Mouse (Mus musculus) forebrain, embryonic 12.5 days (tissue): Measurements from ENCODE around the gene Vav3. TPM values are rescaled to one million over a fixed set of nuclear protein-coding genes. Genes with fewer than 3 reads are reported as not detected.

Source experiments
- ATAC-seq: fragments of 200-750 bp; cut with Nextera tagmentation; 2 replicates; pipeline ENCODE4 v1.8.0; 2017; ENCODE audit warnings: moderate TSS enrichment; ENCODE audit not compliant: low FRiP score
- H3K27ac ChIP-seq: fragments of 300-500 bp; sonication (generic); 2 replicates; pipeline ENCODE4 v1.5.1; 2016; ENCODE audit warnings: mild to moderate bottlenecking
- H3K27me3 ChIP-seq: fragments of 300-500 bp; sonication (generic); 2 replicates; pipeline ENCODE4 v1.6.1; 2016; ENCODE audit warnings: mild to moderate bottlenecking
- H3K36me3 ChIP-seq: fragments of 300-500 bp; sonication (generic); replicated peaks from 2 replicates; pipeline ENCODE4 v1.6.1; 2016; ENCODE audit warnings: mild to moderate bottlenecking
- H3K4me1 ChIP-seq: fragments of 300-500 bp; sonication (generic); 2 replicates; pipeline ENCODE4 v1.6.1; 2016
- H3K4me2 ChIP-seq: fragments of 300-500 bp; sonication (generic); 2 replicates; pipeline ENCODE4 v1.6.1; 2016; ENCODE audit warnings: mild to moderate bottlenecking, moderate library complexity
- H3K4me3 ChIP-seq: fragments of 300-500 bp; sonication (generic); replicated peaks from 2 replicates; pipeline ENCODE4 v1.5.1; 2016; ENCODE audit warnings: mild to moderate bottlenecking
- H3K9ac ChIP-seq: fragments of 300-500 bp; sonication (generic); 2 replicates; pipeline ENCODE4 v1.6.1; 2016; ENCODE audit warnings: mild to moderate bottlenecking
- H3K9me3 ChIP-seq: fragments of 300-500 bp; sonication (generic); 2 replicates; pipeline ENCODE4 v1.6.1; 2016
- WGBS: fragments of 180-500 bp; shearing (Covaris S2); methylation state at CpG from one replicate; pipeline ENCODE4 v1.1.7; 2016; 5-methylcytosine and 5-hydroxymethylcytosine counted together
- polyA plus RNA-seq: library from polyadenylated mRNA; unstranded; fragments of >200 nt; fragmentation: Nextera tagmentation; extraction: Ambion mirVana; gene quantifications from 2 replicates; pipeline ENCODE4 v1.2.1, GENCODE M21; 2016

The Vav3 gene
- polyA plus RNA-seq, 1 experiment from 2014 or later: 10.9 TPM

- Histone ChIP-seq H3K36me3 (no peaks in the 10 kb centered on the region), H3K4me1 (no peaks in the 10 kb centered on the region), H3K4me3 (no peak overlapping the region), H3K4me2 (no peak overlapping the region), H3K9me3 (no peaks in the 10 kb centered on the region), H3K27me3 (no peaks in the 10 kb centered on the region), H3K9ac (no peak overlapping the region), H3K27ac (no peak overlapping the region)
- no peak for ATAC-seq
- 83% methylated on average over 1 of the region's 1 CpGs for WGBS
Measured at GRCm38 (mm10) chr3:109456340-109456739, 115.9 kb downstream of the Vav3 start.

GRCm38 (mm10) chr3:109463684-109464083, 123.2 kb downstream of the Vav3 start:
- no peak overlapping the region for H3K4me3 ChIP-seq
- no peaks in the 10 kb centered on the region for H3K4me1 ChIP-seq
- no peaks in the 10 kb centered on the region for H3K27me3 ChIP-seq
- WGBS: 72% methylated on average over 6 of the region's 6 CpGs
- H3K27ac ChIP-seq: no peak overlapping the region
- H3K4me2 ChIP-seq: no peak overlapping the region
- no peak overlapping the region for H3K9ac ChIP-seq
- H3K9me3 ChIP-seq: no peaks in the 10 kb centered on the region
- no peaks in the 10 kb centered on the region for H3K36me3 ChIP-seq
- ATAC-seq: no peak

- no peaks in the 10 kb centered on the region for H3K9me3 ChIP-seq
- no peaks in the 10 kb centered on the region for H3K36me3 ChIP-seq
- H3K27ac ChIP-seq: no peak overlapping the region
- no peaks in the 10 kb centered on the region for H3K4me1 ChIP-seq
- H3K4me3 ChIP-seq: no peak overlapping the region
- no peak overlapping the region for H3K4me2 ChIP-seq
- no peak overlapping the region for H3K9ac ChIP-seq
- ATAC-seq: no peak
- H3K27me3 ChIP-seq: no peaks in the 10 kb centered on the region
- WGBS: 84% methylated on average over 8 of the region's 8 CpGs
Measured at GRCm38 (mm10) chr3:109464600-109464999, 124.1 kb downstream of the Vav3 start.

- Histone ChIP-seq H3K27ac (no peak overlapping the region), H3K4me3 (no peak overlapping the region), H3K4me2 (no peak overlapping the region), H3K36me3 (no peaks in the 10 kb centered on the region), H3K27me3 (no peaks in the 10 kb centered on the region), H3K4me1 (no peaks in the 10 kb centered on the region), H3K9ac (no peak overlapping the region), H3K9me3 (no peaks in the 10 kb centered on the region)
- ATAC-seq: no peak
Measured at GRCm38 (mm10) chr3:109466541-109466940, 126.1 kb downstream of the Vav3 start.

- Histone ChIP-seq H3K4me2 (no peak overlapping the region), H3K4me3 (no peak overlapping the region), H3K27me3 (no peaks in the 10 kb centered on the region), H3K27ac (no peak overlapping the region), H3K9ac (no peak overlapping the region), H3K9me3 (no peaks in the 10 kb centered on the region), H3K36me3 (no peaks in the 10 kb centered on the region), H3K4me1 (no peaks in the 10 kb centered on the region)
- no peak for ATAC-seq
- WGBS: 75% methylated on average over 4 of the region's 4 CpGs
Measured at GRCm38 (mm10) chr3:109467288-109467687, 126.8 kb downstream of the Vav3 start.

GRCm38 (mm10) chr3:109469465-109469864, 129.0 kb downstream of the Vav3 start:
- Histone ChIP-seq H3K4me2 (no peak overlapping the region), H3K9me3 (no peaks in the 10 kb centered on the region), H3K27me3 (no peaks in the 10 kb centered on the region), H3K9ac (no peak overlapping the region), H3K36me3 (no peaks in the 10 kb centered on the region), H3K4me1 (no peaks in the 10 kb centered on the region), H3K27ac (no peak overlapping the region), H3K4me3 (no peak overlapping the region)
- ATAC-seq: no peak
- 84% methylated on average over 3 of the region's 3 CpGs for WGBS

- Histone ChIP-seq H3K9ac (no peak overlapping the region), H3K4me3 (no peak overlapping the region), H3K36me3 (no peaks in the 10 kb centered on the region), H3K4me2 (no peak overlapping the region), H3K4me1 (no peaks in the 10 kb centered on the region), H3K27ac (no peak overlapping the region), H3K27me3 (no peaks in the 10 kb centered on the region), H3K9me3 (no peaks in the 10 kb centered on the region)
- ATAC-seq: no peak
- 81% methylated on average over 1 of the region's 1 CpGs for WGBS
Measured at GRCm38 (mm10) chr3:109470651-109471255, 130.3 kb downstream of the Vav3 start.

- Histone ChIP-seq H3K27me3 (no peaks in the 10 kb centered on the region), H3K9me3 (no peaks in the 10 kb centered on the region), H3K9ac (no peak overlapping the region), H3K36me3 (no peaks in the 10 kb centered on the region), H3K4me3 (no peak overlapping the region), H3K27ac (no peak overlapping the region), H3K4me1 (no peaks in the 10 kb centered on the region), H3K4me2 (no peak overlapping the region)
- WGBS: 83% methylated on average over 8 of the region's 8 CpGs
- ATAC-seq: no peak
Measured at GRCm38 (mm10) chr3:109476521-109476920, 136.1 kb downstream of the Vav3 start.

GRCm38 (mm10) chr3:109478297-109478696, 137.8 kb downstream of the Vav3 start:
- Histone ChIP-seq H3K9me3 (no peaks in the 10 kb centered on the region), H3K4me3 (no peak overlapping the region), H3K4me1 (no peaks in the 10 kb centered on the region), H3K36me3 (no peaks in the 10 kb centered on the region), H3K27me3 (no peaks in the 10 kb centered on the region), H3K9ac (no peak overlapping the region), H3K4me2 (no peak overlapping the region), H3K27ac (no peak overlapping the region)
- no peak for ATAC-seq
- 85% methylated on average over 4 of the region's 4 CpGs for WGBS

GRCm38 (mm10) chr3:109480625-109481024, 140.2 kb downstream of the Vav3 start:
- Histone ChIP-seq H3K36me3 (no peaks in the 10 kb centered on the region), H3K27ac (no peak overlapping the region), H3K4me1 (no peaks in the 10 kb centered on the region; the same call in 1 of the 2 replicates), H3K9me3 (no peaks in the 10 kb centered on the region), H3K4me2 (no peak overlapping the region), H3K27me3 (no peaks in the 10 kb centered on the region), H3K9ac (no peak overlapping the region), H3K4me3 (no peak overlapping the region)
- WGBS: 88% methylated on average over 2 of the region's 2 CpGs
- no peak for ATAC-seq

GRCm38 (mm10) chr3:109486786-109487185, 146.3 kb downstream of the Vav3 start:
- no peaks in the 10 kb centered on the region for H3K36me3 ChIP-seq
- no peaks in the 10 kb centered on the region for H3K9me3 ChIP-seq
- H3K27ac ChIP-seq: no peak overlapping the region
- no peak for ATAC-seq
- no peak overlapping the region for H3K4me2 ChIP-seq
- H3K9ac ChIP-seq: no peak overlapping the region
- H3K4me1 ChIP-seq: peaks cover 18% of the 10 kb centered on the region
- 78% methylated on average over 3 of the region's 3 CpGs for WGBS
- no peak overlapping the region for H3K4me3 ChIP-seq
- H3K27me3 ChIP-seq: no peaks in the 10 kb centered on the region

GRCm38 (mm10) chr3:109487823-109488222, 147.4 kb downstream of the Vav3 start:
- no peaks in the 10 kb centered on the region for H3K36me3 ChIP-seq
- ATAC-seq: no peak
- no peaks in the 10 kb centered on the region for H3K9me3 ChIP-seq
- no peak overlapping the region for H3K4me3 ChIP-seq
- no peaks in the 10 kb centered on the region for H3K27me3 ChIP-seq
- H3K27ac ChIP-seq: no peak overlapping the region
- H3K9ac ChIP-seq: no peak overlapping the region
- 98% methylated on average over 4 of the region's 4 CpGs for WGBS
- H3K4me2 ChIP-seq: no peak overlapping the region
- H3K4me1 ChIP-seq: peaks cover 18% of the 10 kb centered on the region

- H3K27ac ChIP-seq: peak overlapping the region; percentile 25; the same call in 1 of the 2 replicates
- H3K9ac ChIP-seq: no peak overlapping the region
- 33% methylated on average over 4 of the region's 4 CpGs for WGBS
- H3K4me1 ChIP-seq: peaks cover 18% of the 10 kb centered on the region
- H3K36me3 ChIP-seq: no peaks in the 10 kb centered on the region
- no peak overlapping the region for H3K4me2 ChIP-seq
- no peak overlapping the region for H3K4me3 ChIP-seq
- H3K27me3 ChIP-seq: no peaks in the 10 kb centered on the region
- peak; percentile 25; the same call in 1 of the 2 replicates for ATAC-seq
- H3K9me3 ChIP-seq: no peaks in the 10 kb centered on the region
Measured at GRCm38 (mm10) chr3:109488750-109489171, 148.3 kb downstream of the Vav3 start.
